Mouse (Mus musculus): ENCODE results near the gene Apoc4. TPM values are rescaled to one million over a fixed set of nuclear protein-coding genes. Genes with fewer than 3 reads are reported as not detected.
"Not testable (repeated sequence)": the region's sequence is repeated elsewhere in the genome, so short reads cannot be mapped to it uniquely, and the experiment has no call there.

The Apoc4 gene
- total RNA-seq, 2 experiments from 2014 or later: not detected

- intact Hi-C loops (cut with DNase I; ENCODE audit: low total_unique reads): no loop called here
- no peak for DNase-seq
These were observed 19.2 kb upstream of the Apoc4 start for GRCm38 (mm10) chr7:19700299-19701068.

GRCm38 (mm10) chr7:19699827-19700148 lies 18.5 kb upstream of the Apoc4 start:
- intact Hi-C loops (cut with DNase I; ENCODE audit: low total_unique reads): no loop called here
- DNase-seq: no peak

- peak; percentile 42 for DNase-seq
- intact Hi-C loops (cut with DNase I; ENCODE audit: low total_unique reads): no loop called here
These were observed 17.9 kb upstream of the Apoc4 start, which contains the start of gene Apoe for GRCm38 (mm10) chr7:19698907-19699826. Apoe (minus strand) TSS chr7:19699188.

- intact Hi-C loops (cut with DNase I; ENCODE audit: low total_unique reads): no loop called here
- DNase-seq: no peak
These were observed 16.9 kb upstream of the Apoc4 start for GRCm38 (mm10) chr7:19697949-19698906.

- intact Hi-C loops (cut with DNase I; ENCODE audit: low total_unique reads): no loop called here
- DNase-seq: no peak
These were observed 15.1 kb upstream of the Apoc4 start for GRCm38 (mm10) chr7:19696336-19696873.

GRCm38 (mm10) chr7:19695881-19696280 lies 14.6 kb upstream of the Apoc4 start:
- intact Hi-C loops (cut with DNase I; ENCODE audit: low total_unique reads): no loop called here
- no peak for DNase-seq

- intact Hi-C loops (cut with DNase I; ENCODE audit: low total_unique reads): no loop called here
- DNase-seq: no peak
These were observed 13.9 kb upstream of the Apoc4 start for GRCm38 (mm10) chr7:19695213-19695594.

- intact Hi-C loops (cut with DNase I; ENCODE audit: low total_unique reads): no loop called here
- no peak for DNase-seq
These were observed 13.3 kb upstream of the Apoc4 start for GRCm38 (mm10) chr7:19694336-19695212.

GRCm38 (mm10) chr7:19693421-19693820 lies 12.1 kb upstream of the Apoc4 start:
- intact Hi-C loops (cut with DNase I; ENCODE audit: low total_unique reads): no loop called here
- DNase-seq: peak; percentile 66

GRCm38 (mm10) chr7:19691873-19692865 lies 10.9 kb upstream of the Apoc4 start, which contains the start of gene Apoc1:
Apoc1 (minus strand) TSS chr7:19692660.
- intact Hi-C loops (cut with DNase I; ENCODE audit: low total_unique reads): no loop called here
- DNase-seq: no peak

GRCm38 (mm10) chr7:19691434-19691833 lies 10.2 kb upstream of the Apoc4 start:
- no peak for DNase-seq
- intact Hi-C loops (cut with DNase I; ENCODE audit: low total_unique reads): no loop called here

GRCm38 (mm10) chr7:19690845-19691244 lies 9.6 kb upstream of the Apoc4 start:
- no peak for DNase-seq
- intact Hi-C loops (cut with DNase I; ENCODE audit: low total_unique reads): no loop called here

- intact Hi-C loops (cut with DNase I; ENCODE audit: low total_unique reads): no loop called here
- DNase-seq: no peak
These were observed 7.3 kb upstream of the Apoc4 start for GRCm38 (mm10) chr7:19688611-19689010.

- intact Hi-C loops (cut with DNase I; ENCODE audit: low total_unique reads): no loop called here
- no peak for DNase-seq
These were observed 6.8 kb upstream of the Apoc4 start for GRCm38 (mm10) chr7:19688101-19688500.

GRCm38 (mm10) chr7:19686927-19687583 lies 5.8 kb upstream of the Apoc4 start:
- intact Hi-C loops (cut with DNase I; ENCODE audit: low total_unique reads); DNase-seq: not testable (repeated sequence)

GRCm38 (mm10) chr7:19686521-19686920 lies 5.2 kb upstream of the Apoc4 start:
- intact Hi-C loops (cut with DNase I; ENCODE audit: low total_unique reads): no loop called here
- no peak for DNase-seq

- intact Hi-C loops (cut with DNase I; ENCODE audit: low total_unique reads): no loop called here
- DNase-seq: no peak
These were observed 4.1 kb upstream of the Apoc4 start for GRCm38 (mm10) chr7:19685374-19685773.

Data from gastrocnemius, postnatal 14 days (tissue).